Mouse (Mus musculus): ENCODE results near the gene Iqschfp. TPM values are rescaled to one million over a fixed set of nuclear protein-coding genes. Genes with fewer than 3 reads are reported as not detected.

Gene Iqschfp
- total and polyA plus RNA-seq, 2 experiments from 2014 or later: not detected

GRCm38 (mm10) chr3:68610598-68611261, 718.7 kb downstream of the Iqschfp start:
- WGBS: 92% methylated on average over 11 of the region's 11 CpGs
- Histone ChIP-seq H3K9ac (replicated peaks; ENCODE audit: low read depth, low read length) (no peak overlapping the region), H3K4me3 (ENCODE audit: low read depth, low read length) (no peak overlapping the region), H3K4me1 (ENCODE audit: control insufficient read depth, insufficient read depth) (peaks cover 13% of the 10 kb centered on the region; the same call in 1 of the 2 replicates), H3K36me3 (replicated peaks; ENCODE audit: control insufficient read depth, insufficient read depth, low read length) (no peaks in the 10 kb centered on the region), H3K4me2 (ENCODE audit: low read depth, low read length) (no peak overlapping the region), H3K9me3 (replicated peaks; ENCODE audit: control insufficient read depth, low read length) (no peaks in the 10 kb centered on the region), H3K27me3 (ENCODE audit: control insufficient read depth, insufficient read depth, low read length) (no peaks in the 10 kb centered on the region), H3K27ac (ENCODE audit: low read depth) (no peak overlapping the region)
- DNase-seq (ENCODE audit: low spot score) (no peak), ATAC-seq (ENCODE audit: insufficient read depth, low read depth) (no peak)
- TF ChIP-seq CTCF (IDR thresholded peaks at IDR 0.05; ENCODE audit: low read depth) (no peak), EP300 (IDR thresholded peaks at IDR 0.05; ENCODE audit: low read depth) (no peak)

DNA sequence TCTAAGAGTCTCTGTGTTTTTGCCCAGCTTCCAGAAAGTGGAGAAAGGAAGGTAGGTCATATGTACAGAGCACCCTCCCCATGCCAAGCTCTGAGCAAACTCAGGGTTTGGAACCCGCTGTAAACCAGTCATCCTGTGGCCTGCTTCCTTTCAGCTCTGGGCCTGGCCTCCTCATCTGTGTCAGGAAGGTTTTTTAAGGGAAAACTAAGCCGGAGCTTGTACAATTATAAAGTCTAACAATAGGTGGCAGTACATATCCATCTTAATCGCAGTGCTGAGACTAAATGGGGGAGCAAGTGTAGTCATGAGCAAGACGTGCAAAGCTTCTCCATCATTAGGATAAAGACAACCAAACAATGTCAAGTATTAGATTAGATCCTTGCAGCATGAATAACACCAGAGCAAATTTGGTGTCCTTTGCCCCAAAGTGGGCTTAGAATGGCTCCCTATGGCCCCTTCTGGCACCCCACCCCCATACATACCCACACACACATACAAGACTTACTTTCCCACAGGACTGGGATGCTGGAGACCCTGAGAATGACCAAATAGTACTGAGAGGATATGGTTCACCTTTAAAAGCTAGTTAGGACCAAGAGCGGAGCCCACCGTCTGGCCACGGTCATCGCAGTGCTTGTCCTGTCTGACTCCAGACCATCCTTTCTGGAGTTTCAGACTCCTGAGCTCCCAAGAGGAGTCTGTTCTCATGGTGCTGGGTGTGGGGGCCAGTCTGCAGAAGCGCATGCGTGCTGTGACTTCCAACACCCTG, 723.2 kb downstream of the Iqschfp start:
- peak; percentile 32 for DNase-seq (ENCODE audit: low spot score)
- ATAC-seq (ENCODE audit: insufficient read depth, low read depth): peak; percentile 49; the same call in 1 of the 2 replicates
- 71% methylated on average over 10 of the region's 10 CpGs for WGBS
- peaks cover 6% of the 10 kb centered on the region; the same call in 1 of the 2 replicates for H3K4me1 ChIP-seq (ENCODE audit: control insufficient read depth, insufficient read depth)
- no peak overlapping the region for H3K27ac ChIP-seq (ENCODE audit: low read depth)
- H3K36me3 ChIP-seq (replicated peaks; ENCODE audit: control insufficient read depth, insufficient read depth, low read length): peaks cover 29% of the 10 kb centered on the region
- no peaks in the 10 kb centered on the region for H3K27me3 ChIP-seq (ENCODE audit: control insufficient read depth, insufficient read depth, low read length)
- H3K9me3 ChIP-seq (replicated peaks; ENCODE audit: control insufficient read depth, low read length): no peaks in the 10 kb centered on the region
- no peak overlapping the region for H3K9ac ChIP-seq (replicated peaks; ENCODE audit: low read depth, low read length)
- H3K4me2 ChIP-seq (ENCODE audit: low read depth, low read length): no peak overlapping the region
- no peak for TF ChIP-seq EP300 (IDR thresholded peaks at IDR 0.05; ENCODE audit: low read depth)
- TF ChIP-seq CTCF (IDR thresholded peaks at IDR 0.05; ENCODE audit: low read depth): peak; percentile 58
- no peak overlapping the region for H3K4me3 ChIP-seq (ENCODE audit: low read depth, low read length)

- ATAC-seq (ENCODE audit: insufficient read depth, low read depth) (no peak), DNase-seq (ENCODE audit: low spot score) (no peak)
- WGBS: 60% methylated on average over 12 of the region's 12 CpGs
- Histone ChIP-seq H3K4me1 (ENCODE audit: control insufficient read depth, insufficient read depth) (no peaks in the 10 kb centered on the region), H3K4me3 (ENCODE audit: low read depth, low read length) (no peak overlapping the region), H3K36me3 (replicated peaks; ENCODE audit: control insufficient read depth, insufficient read depth, low read length) (peaks cover 40% of the 10 kb centered on the region), H3K27me3 (ENCODE audit: control insufficient read depth, insufficient read depth, low read length) (no peaks in the 10 kb centered on the region), H3K9me3 (replicated peaks; ENCODE audit: control insufficient read depth, low read length) (no peaks in the 10 kb centered on the region), H3K27ac (ENCODE audit: low read depth) (no peak overlapping the region), H3K4me2 (ENCODE audit: low read depth, low read length) (no peak overlapping the region), H3K9ac (replicated peaks; ENCODE audit: low read depth, low read length) (no peak overlapping the region)
- no peak for TF ChIP-seq CTCF (IDR thresholded peaks at IDR 0.05; ENCODE audit: low read depth)
- no peak for TF ChIP-seq EP300 (IDR thresholded peaks at IDR 0.05; ENCODE audit: low read depth)
These were observed 724.3 kb downstream of the Iqschfp start for GRCm38 (mm10) chr3:68616363-68616762.

DNA sequence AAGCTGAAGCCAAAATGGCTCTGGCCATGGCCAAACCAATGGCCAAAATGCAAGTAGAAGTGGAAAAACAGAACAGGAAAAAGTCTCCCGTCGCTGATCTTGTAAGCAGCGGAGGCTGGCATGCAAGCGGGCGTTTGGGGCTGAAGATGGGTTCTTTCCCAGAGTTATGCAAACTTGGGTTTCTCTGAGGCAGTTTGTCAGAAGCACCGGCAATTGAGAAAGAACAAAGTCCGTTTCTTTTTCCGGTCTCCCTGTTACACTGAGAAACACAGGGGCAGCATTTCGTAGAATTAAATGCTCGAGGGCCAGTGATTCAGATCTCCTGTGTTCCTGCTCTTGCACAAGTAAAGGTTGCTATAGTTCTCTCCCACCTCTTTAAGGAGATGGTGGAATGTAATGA, 725.7 kb downstream of the Iqschfp start:
- no peak overlapping the region for H3K9ac ChIP-seq (replicated peaks; ENCODE audit: low read depth, low read length)
- no peak overlapping the region for H3K4me3 ChIP-seq (ENCODE audit: low read depth, low read length)
- DNase-seq (ENCODE audit: low spot score) (no peak), ATAC-seq (ENCODE audit: insufficient read depth, low read depth) (no peak)
- no peak overlapping the region for H3K4me2 ChIP-seq (ENCODE audit: low read depth, low read length)
- WGBS: 93% methylated on average over 10 of the region's 10 CpGs
- peaks cover 49% of the 10 kb centered on the region for H3K36me3 ChIP-seq (replicated peaks; ENCODE audit: control insufficient read depth, insufficient read depth, low read length)
- no peak overlapping the region for H3K27ac ChIP-seq (ENCODE audit: low read depth)
- TF ChIP-seq EP300 (IDR thresholded peaks at IDR 0.05; ENCODE audit: low read depth): no peak
- no peak for TF ChIP-seq CTCF (IDR thresholded peaks at IDR 0.05; ENCODE audit: low read depth)
- H3K4me1 ChIP-seq (ENCODE audit: control insufficient read depth, insufficient read depth): no peaks in the 10 kb centered on the region
- H3K27me3 ChIP-seq (ENCODE audit: control insufficient read depth, insufficient read depth, low read length): no peaks in the 10 kb centered on the region
- H3K9me3 ChIP-seq (replicated peaks; ENCODE audit: control insufficient read depth, low read length): no peaks in the 10 kb centered on the region

DNA sequence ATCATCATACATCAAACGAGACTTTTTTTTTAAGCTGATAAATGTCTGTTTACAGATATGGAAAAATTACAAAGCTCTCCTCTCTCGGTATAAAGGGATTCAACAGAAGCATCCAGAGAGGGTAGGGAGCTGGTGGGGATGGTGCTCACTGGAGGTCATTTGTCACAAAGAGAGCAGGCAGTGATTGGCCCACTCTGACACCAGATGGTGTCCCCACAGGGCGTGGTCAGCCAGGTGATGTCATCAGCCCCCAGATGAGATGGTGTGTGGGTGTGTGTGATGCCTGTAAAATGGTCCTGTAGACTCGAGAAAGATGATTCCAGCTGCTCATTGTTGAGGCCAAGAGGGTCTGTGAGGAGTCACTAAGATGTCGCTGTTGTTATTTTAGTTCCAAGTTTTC, 727.1 kb downstream of the Iqschfp start:
- Histone ChIP-seq H3K4me1 (ENCODE audit: control insufficient read depth, insufficient read depth) (no peaks in the 10 kb centered on the region), H3K27me3 (ENCODE audit: control insufficient read depth, insufficient read depth, low read length) (no peaks in the 10 kb centered on the region), H3K4me3 (ENCODE audit: low read depth, low read length) (no peak overlapping the region), H3K36me3 (replicated peaks; ENCODE audit: control insufficient read depth, insufficient read depth, low read length) (peaks cover 49% of the 10 kb centered on the region), H3K4me2 (ENCODE audit: low read depth, low read length) (no peak overlapping the region), H3K9me3 (replicated peaks; ENCODE audit: control insufficient read depth, low read length) (no peaks in the 10 kb centered on the region), H3K9ac (replicated peaks; ENCODE audit: low read depth, low read length) (no peak overlapping the region), H3K27ac (ENCODE audit: low read depth) (no peak overlapping the region)
- TF ChIP-seq EP300 (IDR thresholded peaks at IDR 0.05; ENCODE audit: low read depth) (no peak), CTCF (IDR thresholded peaks at IDR 0.05; ENCODE audit: low read depth) (no peak)
- 70% methylated on average over 5 of the region's 5 CpGs for WGBS
- ATAC-seq (ENCODE audit: insufficient read depth, low read depth) (no peak), DNase-seq (ENCODE audit: low spot score) (no peak)
